Mouse (Mus musculus) E14TG2a.4 (cell line): ENCODE results near the gene Gm20662.

ENCODE experiments used
- CTCF ChIP-seq: conservative IDR thresholded peaks from 2 replicates; pipeline ENCODE4 v1.5.1; 2014; ENCODE audit warnings: low read length
- NANOG ChIP-seq: IDR thresholded peaks from 2 replicates; pipeline ENCODE4 v1.6.1; 2014; ENCODE audit warnings: borderline replicate concordance, low read length, mixed read lengths

DNA sequence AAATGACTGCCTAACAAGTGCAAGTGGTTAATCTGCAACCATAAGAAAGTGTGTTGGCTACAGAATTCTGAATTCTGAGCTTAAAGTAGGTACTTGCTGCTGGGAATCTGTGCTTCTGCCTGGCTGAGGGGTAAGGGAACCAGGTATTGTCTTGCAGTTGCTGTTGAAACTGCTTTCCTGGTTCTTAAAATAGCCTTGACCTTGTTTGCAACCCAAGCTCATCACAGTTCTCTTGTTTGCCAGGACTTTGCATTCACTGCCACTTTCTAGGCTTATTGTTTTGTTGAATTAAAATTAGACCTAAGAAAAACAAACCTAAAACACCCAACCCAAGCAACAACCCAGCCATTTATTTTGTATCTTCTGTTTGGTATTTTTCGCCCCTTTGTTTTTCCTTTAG is 24.6 kb downstream of the Gm20662 start:
- TF ChIP-seq CTCF (no peak), NANOG (no peak)
